Mouse (Mus musculus): Measurements from ENCODE around the gene Sh3bp5. TPM values are rescaled to one million over a fixed set of nuclear protein-coding genes. Genes with fewer than 3 reads are reported as not detected.

The Sh3bp5 gene
- total and polyA plus RNA-seq, 3 experiments, result 0.22 to 0.33 TPM; not detected in 1

- Histone ChIP-seq H3K4me1 (ENCODE audit: insufficient read depth, low read depth, low read length) (peaks cover 4% of the 10 kb centered on the region; the same call in 1 of the 2 replicates), H3K9me3 (replicated peaks) (no peaks in the 10 kb centered on the region), H3K27me3 (ENCODE audit: insufficient read depth, low read length) (peaks cover 19% of the 10 kb centered on the region), H3K36me3 (replicated peaks) (no peaks in the 10 kb centered on the region), H3K4me3 (ENCODE audit: low read depth, low read length) (no peak overlapping the region)
- TF ChIP-seq CTCF (IDR thresholded peaks at IDR 0.05; ENCODE audit: low read depth, low read length) (no peak), GATA2 (IDR thresholded peaks at IDR 0.05; ENCODE audit: borderline replicate concordance, low read depth, low read length) (no peak), GATA1 (IDR thresholded peaks at IDR 0.05; ENCODE audit: borderline replicate concordance, low read length) (no peak), POLR2AphosphoS5 (IDR thresholded peaks at IDR 0.05; ENCODE audit: insufficient replicate concordance, low read depth, low read length) (no peak), TAL1 (conservative IDR thresholded peaks at IDR 0.05; ENCODE audit: low read depth, low read length) (no peak)
- ATAC-seq (ENCODE audit: extremely low read depth, insufficient number of reproducible peaks, low FRiP score, poor library complexity, severe bottlenecking) (no peak), DNase-seq (ENCODE audit: low spot score) (no peak)
Observed at GRCm38 (mm10) chr14:31443616-31444015, 7.7 kb upstream of the Sh3bp5 start.

GRCm38 (mm10) chr14:31440725-31441124 lies 4.8 kb upstream of the Sh3bp5 start:
- H3K4me1 ChIP-seq (ENCODE audit: insufficient read depth, low read depth, low read length), result peaks cover 15% of the 10 kb centered on the region
- no peak for ATAC-seq (ENCODE audit: extremely low read depth, insufficient number of reproducible peaks, low FRiP score, poor library complexity, severe bottlenecking)

GRCm38 (mm10) chr14:31440230-31440629 lies 4.4 kb upstream of the Sh3bp5 start:
- ATAC-seq (ENCODE audit: extremely low read depth, insufficient number of reproducible peaks, low FRiP score, poor library complexity, severe bottlenecking) (no peak), DNase-seq (ENCODE audit: low spot score) (no peak)
- Histone ChIP-seq H3K27me3 (ENCODE audit: insufficient read depth, low read length) (peaks cover 50% of the 10 kb centered on the region), H3K36me3 (replicated peaks) (no peaks in the 10 kb centered on the region), H3K4me3 (ENCODE audit: low read depth, low read length) (no peak overlapping the region), H3K4me1 (ENCODE audit: insufficient read depth, low read depth, low read length) (peaks cover 20% of the 10 kb centered on the region), H3K9me3 (replicated peaks) (no peaks in the 10 kb centered on the region)
- TF ChIP-seq CTCF (IDR thresholded peaks at IDR 0.05; ENCODE audit: low read depth, low read length) (no peak), TAL1 (conservative IDR thresholded peaks at IDR 0.05; ENCODE audit: low read depth, low read length) (no peak), POLR2AphosphoS5 (IDR thresholded peaks at IDR 0.05; ENCODE audit: insufficient replicate concordance, low read depth, low read length) (no peak), GATA1 (IDR thresholded peaks at IDR 0.05; ENCODE audit: borderline replicate concordance, low read length) (no peak), GATA2 (IDR thresholded peaks at IDR 0.05; ENCODE audit: borderline replicate concordance, low read depth, low read length) (no peak)

More at GRCm38 (mm10) chr14:31440725-31441124, 4.8 kb upstream of the Sh3bp5 start:
- no peaks in the 10 kb centered on the region for H3K9me3 ChIP-seq (replicated peaks)
- TF ChIP-seq GATA2 (IDR thresholded peaks at IDR 0.05; ENCODE audit: borderline replicate concordance, low read depth, low read length) (no peak), TAL1 (conservative IDR thresholded peaks at IDR 0.05; ENCODE audit: low read depth, low read length) (no peak), POLR2AphosphoS5 (IDR thresholded peaks at IDR 0.05; ENCODE audit: insufficient replicate concordance, low read depth, low read length) (no peak), GATA1 (IDR thresholded peaks at IDR 0.05; ENCODE audit: borderline replicate concordance, low read length) (no peak), CTCF (IDR thresholded peaks at IDR 0.05; ENCODE audit: low read depth, low read length) (no peak)
- H3K27me3 ChIP-seq (ENCODE audit: insufficient read depth, low read length), result peaks cover 45% of the 10 kb centered on the region
- no peak overlapping the region for H3K4me3 ChIP-seq (ENCODE audit: low read depth, low read length)
- no peaks in the 10 kb centered on the region for H3K36me3 ChIP-seq (replicated peaks)
- no peak for DNase-seq (ENCODE audit: low spot score)

GRCm38 (mm10) chr14:31439279-31439678 lies 3.4 kb upstream of the Sh3bp5 start:
- Histone ChIP-seq H3K36me3 (replicated peaks) (no peaks in the 10 kb centered on the region), H3K27me3 (ENCODE audit: insufficient read depth, low read length) (peaks cover 54% of the 10 kb centered on the region), H3K4me3 (ENCODE audit: low read depth, low read length) (no peak overlapping the region), H3K9me3 (replicated peaks) (no peaks in the 10 kb centered on the region), H3K4me1 (ENCODE audit: insufficient read depth, low read depth, low read length) (peaks cover 23% of the 10 kb centered on the region)
- ATAC-seq (ENCODE audit: extremely low read depth, insufficient number of reproducible peaks, low FRiP score, poor library complexity, severe bottlenecking) (no peak), DNase-seq (ENCODE audit: low spot score) (no peak)
- TF ChIP-seq CTCF (IDR thresholded peaks at IDR 0.05; ENCODE audit: low read depth, low read length) (no peak), POLR2AphosphoS5 (IDR thresholded peaks at IDR 0.05; ENCODE audit: insufficient replicate concordance, low read depth, low read length) (no peak), TAL1 (conservative IDR thresholded peaks at IDR 0.05; ENCODE audit: low read depth, low read length) (no peak), GATA2 (IDR thresholded peaks at IDR 0.05; ENCODE audit: borderline replicate concordance, low read depth, low read length) (no peak), GATA1 (IDR thresholded peaks at IDR 0.05; ENCODE audit: borderline replicate concordance, low read length) (no peak)

- H3K4me3 ChIP-seq (ENCODE audit: low read depth, low read length), result no peak overlapping the region
- no peak for DNase-seq (ENCODE audit: low spot score)
- TF ChIP-seq POLR2AphosphoS5 (IDR thresholded peaks at IDR 0.05; ENCODE audit: insufficient replicate concordance, low read depth, low read length), result no peak
- TF ChIP-seq GATA1 (IDR thresholded peaks at IDR 0.05; ENCODE audit: borderline replicate concordance, low read length), result no peak
- no peak for TF ChIP-seq TAL1 (conservative IDR thresholded peaks at IDR 0.05; ENCODE audit: low read depth, low read length)
- no peak for TF ChIP-seq GATA2 (IDR thresholded peaks at IDR 0.05; ENCODE audit: borderline replicate concordance, low read depth, low read length)
- TF ChIP-seq CTCF (IDR thresholded peaks at IDR 0.05; ENCODE audit: low read depth, low read length), result no peak
- peaks cover 31% of the 10 kb centered on the region for H3K4me1 ChIP-seq (ENCODE audit: insufficient read depth, low read depth, low read length)
- no peak for ATAC-seq (ENCODE audit: extremely low read depth, insufficient number of reproducible peaks, low FRiP score, poor library complexity, severe bottlenecking)
- H3K27me3 ChIP-seq (ENCODE audit: insufficient read depth, low read length), result peaks cover 50% of the 10 kb centered on the region
- no peaks in the 10 kb centered on the region for H3K36me3 ChIP-seq (replicated peaks)
- no peaks in the 10 kb centered on the region for H3K9me3 ChIP-seq (replicated peaks)
Observed at GRCm38 (mm10) chr14:31437826-31438529, 2.1 kb upstream of the Sh3bp5 start.

GRCm38 (mm10) chr14:31435018-31435915 lies 611 bp downstream of the Sh3bp5 start:
- Histone ChIP-seq H3K9me3 (replicated peaks) (no peaks in the 10 kb centered on the region), H3K27me3 (ENCODE audit: insufficient read depth, low read length) (peaks cover 56% of the 10 kb centered on the region), H3K4me1 (ENCODE audit: insufficient read depth, low read depth, low read length) (peaks cover 39% of the 10 kb centered on the region), H3K36me3 (replicated peaks) (no peaks in the 10 kb centered on the region), H3K4me3 (ENCODE audit: low read depth, low read length) (peak overlapping the region; percentile 73)
- DNase-seq (ENCODE audit: low spot score), result peak; percentile 9
- ATAC-seq (ENCODE audit: extremely low read depth, insufficient number of reproducible peaks, low FRiP score, poor library complexity, severe bottlenecking), result no peak
- TF ChIP-seq GATA2 (IDR thresholded peaks at IDR 0.05; ENCODE audit: borderline replicate concordance, low read depth, low read length) (no peak), CTCF (IDR thresholded peaks at IDR 0.05; ENCODE audit: low read depth, low read length) (no peak), TAL1 (conservative IDR thresholded peaks at IDR 0.05; ENCODE audit: low read depth, low read length) (no peak), GATA1 (IDR thresholded peaks at IDR 0.05; ENCODE audit: borderline replicate concordance, low read length) (no peak), POLR2AphosphoS5 (IDR thresholded peaks at IDR 0.05; ENCODE audit: insufficient replicate concordance, low read depth, low read length) (no peak)

Data from G1E (cell line).